Mouse (Mus musculus): Measurements from ENCODE around the gene Angptl2. TPM values are rescaled to one million over a fixed set of nuclear protein-coding genes. Genes with fewer than 3 reads are reported as not detected.

The Angptl2 gene
- polyA plus RNA-seq, 1 experiment from 2014 or later = 24.2 TPM

- H3K9ac ChIP-seq (ENCODE audit: low read depth, low read length) = no peak overlapping the region
- TF ChIP-seq CTCF (IDR thresholded peaks at IDR 0.05; ENCODE audit: low read depth) = peak; percentile 21
- H3K36me3 ChIP-seq (ENCODE audit: control insufficient read depth, insufficient read depth) = peaks cover 26% of the 10 kb centered on the region
- no peak overlapping the region for H3K4me3 ChIP-seq (ENCODE audit: low read depth, low read length)
- no peaks in the 10 kb centered on the region for H3K4me1 ChIP-seq (replicated peaks; ENCODE audit: control insufficient read depth, insufficient read depth, low read length)
- ATAC-seq = no peak
- H3K27me3 ChIP-seq (replicated peaks; ENCODE audit: control insufficient read depth, insufficient read depth, low read length) = no peaks in the 10 kb centered on the region
- no peaks in the 10 kb centered on the region for H3K9me3 ChIP-seq (ENCODE audit: control insufficient read depth)
- no peak overlapping the region for H3K27ac ChIP-seq (ENCODE audit: low read depth, low read length)
- H3K4me2 ChIP-seq (replicated peaks; ENCODE audit: low read depth) = no peak overlapping the region
Observed at GRCm38 (mm10) chr2:33245350-33245749, 29.5 kb downstream of the Angptl2 start.

DNA sequence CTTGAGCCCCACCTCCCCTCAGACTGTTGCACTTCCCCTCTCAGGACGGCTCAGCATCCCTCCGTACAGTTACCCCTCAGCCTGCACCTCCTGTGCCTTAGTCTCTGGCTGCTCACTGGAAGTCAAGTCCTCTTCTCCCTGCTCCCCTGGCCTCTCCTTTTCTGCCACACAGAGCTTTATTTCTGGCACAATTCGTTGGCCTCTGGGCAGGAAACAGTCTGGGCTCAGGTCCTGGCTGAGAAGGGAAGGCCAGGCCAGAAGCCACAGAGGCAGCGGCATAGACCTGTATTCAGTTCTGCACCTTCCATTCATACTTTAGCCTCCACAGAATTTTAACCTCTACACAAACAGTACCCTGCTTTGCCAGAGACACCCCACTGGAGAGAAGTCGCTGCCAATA is 31.0 kb downstream of the Angptl2 start:
- Histone ChIP-seq H3K4me2 (replicated peaks; ENCODE audit: low read depth) (no peak overlapping the region), H3K27ac (ENCODE audit: low read depth, low read length) (no peak overlapping the region), H3K9me3 (ENCODE audit: control insufficient read depth) (no peaks in the 10 kb centered on the region), H3K4me3 (ENCODE audit: low read depth, low read length) (no peak overlapping the region), H3K27me3 (replicated peaks; ENCODE audit: control insufficient read depth, insufficient read depth, low read length) (no peaks in the 10 kb centered on the region), H3K9ac (ENCODE audit: low read depth, low read length) (no peak overlapping the region), H3K4me1 (replicated peaks; ENCODE audit: control insufficient read depth, insufficient read depth, low read length) (no peaks in the 10 kb centered on the region), H3K36me3 (ENCODE audit: control insufficient read depth, insufficient read depth) (peaks cover 26% of the 10 kb centered on the region)
- ATAC-seq = no peak
- no peak for TF ChIP-seq CTCF (IDR thresholded peaks at IDR 0.05; ENCODE audit: low read depth)
- 79% methylated on average over 5 of the region's 5 CpGs for WGBS

DNA sequence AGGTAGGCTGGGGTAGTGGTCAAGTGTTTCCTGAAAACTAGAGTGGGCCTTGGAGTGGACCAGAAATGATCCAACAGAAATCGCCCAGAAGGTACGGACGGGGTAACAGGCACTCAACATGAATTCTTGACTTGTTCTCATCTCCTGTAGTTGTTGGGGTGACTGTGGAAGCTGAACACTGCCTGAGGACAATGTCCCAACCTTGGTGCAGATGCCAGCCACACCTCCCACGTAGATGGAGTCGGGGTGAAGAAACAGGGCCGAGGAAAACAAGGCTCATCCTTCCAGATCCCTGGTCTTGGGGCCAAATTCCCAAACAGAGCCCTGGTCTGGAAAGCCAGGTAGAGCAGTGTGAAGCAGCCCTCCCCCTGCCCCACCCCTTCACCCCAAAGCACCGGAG is 32.7 kb downstream of the Angptl2 start:
- TF ChIP-seq CTCF (IDR thresholded peaks at IDR 0.05; ENCODE audit: low read depth) = no peak
- H3K4me3 ChIP-seq (ENCODE audit: low read depth, low read length) = no peak overlapping the region
- H3K4me1 ChIP-seq (replicated peaks; ENCODE audit: control insufficient read depth, insufficient read depth, low read length) = no peaks in the 10 kb centered on the region
- no peaks in the 10 kb centered on the region for H3K9me3 ChIP-seq (ENCODE audit: control insufficient read depth)
- no peak overlapping the region for H3K9ac ChIP-seq (ENCODE audit: low read depth, low read length)
- no peaks in the 10 kb centered on the region for H3K27me3 ChIP-seq (replicated peaks; ENCODE audit: control insufficient read depth, insufficient read depth, low read length)
- 87% methylated on average over 7 of the region's 7 CpGs for WGBS
- H3K4me2 ChIP-seq (replicated peaks; ENCODE audit: low read depth) = no peak overlapping the region
- no peak overlapping the region for H3K27ac ChIP-seq (ENCODE audit: low read depth, low read length)
- no peak for ATAC-seq
- H3K36me3 ChIP-seq (ENCODE audit: control insufficient read depth, insufficient read depth) = peaks cover 17% of the 10 kb centered on the region; the same call in 1 of the 2 replicates

GRCm38 (mm10) chr2:33249922-33250633 is 34.2 kb downstream of the Angptl2 start:
- Histone ChIP-seq H3K9me3 (ENCODE audit: control insufficient read depth) (no peaks in the 10 kb centered on the region), H3K9ac (ENCODE audit: low read depth, low read length) (no peak overlapping the region), H3K27me3 (replicated peaks; ENCODE audit: control insufficient read depth, insufficient read depth, low read length) (no peaks in the 10 kb centered on the region), H3K4me2 (replicated peaks; ENCODE audit: low read depth) (no peak overlapping the region), H3K4me3 (ENCODE audit: low read depth, low read length) (no peak overlapping the region), H3K36me3 (ENCODE audit: control insufficient read depth, insufficient read depth) (peaks cover 13% of the 10 kb centered on the region; the same call in 1 of the 2 replicates), H3K4me1 (replicated peaks; ENCODE audit: control insufficient read depth, insufficient read depth, low read length) (no peaks in the 10 kb centered on the region), H3K27ac (ENCODE audit: low read depth, low read length) (no peak overlapping the region)
- no peak for TF ChIP-seq CTCF (IDR thresholded peaks at IDR 0.05; ENCODE audit: low read depth)
- 43% methylated on average over 3 of the region's 3 CpGs for WGBS
- no peak for ATAC-seq

DNA sequence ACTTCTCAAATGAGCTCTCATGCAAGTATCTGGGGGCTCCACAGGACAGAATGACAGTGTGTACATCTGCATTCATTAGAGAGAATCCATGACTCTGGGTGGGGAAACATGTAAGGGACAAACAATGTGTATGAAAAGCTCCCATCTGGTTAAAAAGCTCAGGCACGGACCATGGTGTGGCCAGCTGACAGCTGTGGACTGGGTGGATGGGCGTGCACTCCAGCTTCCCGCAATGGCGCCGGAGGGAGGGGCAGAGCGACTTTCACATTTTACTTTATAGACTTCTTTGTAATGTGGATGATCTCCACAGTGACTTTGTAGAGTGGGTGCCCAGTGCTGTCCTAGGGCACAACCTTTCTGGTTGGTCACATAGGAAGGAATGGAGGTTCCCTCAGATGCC is 36.9 kb downstream of the Angptl2 start:
- Histone ChIP-seq H3K4me3 (ENCODE audit: low read depth, low read length) (no peak overlapping the region), H3K4me2 (replicated peaks; ENCODE audit: low read depth) (no peak overlapping the region), H3K9me3 (ENCODE audit: control insufficient read depth) (no peaks in the 10 kb centered on the region), H3K27me3 (replicated peaks; ENCODE audit: control insufficient read depth, insufficient read depth, low read length) (no peaks in the 10 kb centered on the region), H3K36me3 (ENCODE audit: control insufficient read depth, insufficient read depth) (peaks cover 3% of the 10 kb centered on the region; the same call in 1 of the 2 replicates), H3K4me1 (replicated peaks; ENCODE audit: control insufficient read depth, insufficient read depth, low read length) (no peaks in the 10 kb centered on the region), H3K9ac (ENCODE audit: low read depth, low read length) (no peak overlapping the region), H3K27ac (ENCODE audit: low read depth, low read length) (no peak overlapping the region)
- no peak for ATAC-seq
- TF ChIP-seq CTCF (IDR thresholded peaks at IDR 0.05; ENCODE audit: low read depth) = no peak
- WGBS = 80% methylated on average over 6 of the region's 6 CpGs

- no peak overlapping the region for H3K9ac ChIP-seq (ENCODE audit: low read depth, low read length)
- ATAC-seq = no peak
- no peak overlapping the region for H3K4me3 ChIP-seq (ENCODE audit: low read depth, low read length)
- H3K4me1 ChIP-seq (replicated peaks; ENCODE audit: control insufficient read depth, insufficient read depth, low read length) = no peaks in the 10 kb centered on the region
- peaks cover 3% of the 10 kb centered on the region; the same call in 1 of the 2 replicates for H3K36me3 ChIP-seq (ENCODE audit: control insufficient read depth, insufficient read depth)
- no peak overlapping the region for H3K4me2 ChIP-seq (replicated peaks; ENCODE audit: low read depth)
- TF ChIP-seq CTCF (IDR thresholded peaks at IDR 0.05; ENCODE audit: low read depth) = no peak
- 47% methylated on average over 4 of the region's 4 CpGs for WGBS
- no peaks in the 10 kb centered on the region for H3K27me3 ChIP-seq (replicated peaks; ENCODE audit: control insufficient read depth, insufficient read depth, low read length)
- no peaks in the 10 kb centered on the region for H3K9me3 ChIP-seq (ENCODE audit: control insufficient read depth)
- no peak overlapping the region for H3K27ac ChIP-seq (ENCODE audit: low read depth, low read length)
Observed at GRCm38 (mm10) chr2:33253572-33254190, 37.8 kb downstream of the Angptl2 start.

Measured in intestine, postnatal 0 days (tissue).